Mouse (Mus musculus): Measurements from ENCODE around the gene Rif1. TPM values are rescaled to one million over a fixed set of nuclear protein-coding genes. Genes with fewer than 3 reads are reported as not detected.

Rif1 gene
- 10 to 100 TPM; 11.1 to 11.8 TPM for total RNA-seq (2021)
- long read RNA-seq, experiment 1, partial matches to known transcripts, result 1 of 6 reads
- long read RNA-seq, experiment 1, other reads (novel, unspliced or antisense), result 4 of 6 reads
- long read RNA-seq, experiment 2, partial matches to known transcripts, result 2 of 8 reads
- long read RNA-seq, experiment 2, other reads (novel, unspliced or antisense), result 6 of 8 reads

DNA sequence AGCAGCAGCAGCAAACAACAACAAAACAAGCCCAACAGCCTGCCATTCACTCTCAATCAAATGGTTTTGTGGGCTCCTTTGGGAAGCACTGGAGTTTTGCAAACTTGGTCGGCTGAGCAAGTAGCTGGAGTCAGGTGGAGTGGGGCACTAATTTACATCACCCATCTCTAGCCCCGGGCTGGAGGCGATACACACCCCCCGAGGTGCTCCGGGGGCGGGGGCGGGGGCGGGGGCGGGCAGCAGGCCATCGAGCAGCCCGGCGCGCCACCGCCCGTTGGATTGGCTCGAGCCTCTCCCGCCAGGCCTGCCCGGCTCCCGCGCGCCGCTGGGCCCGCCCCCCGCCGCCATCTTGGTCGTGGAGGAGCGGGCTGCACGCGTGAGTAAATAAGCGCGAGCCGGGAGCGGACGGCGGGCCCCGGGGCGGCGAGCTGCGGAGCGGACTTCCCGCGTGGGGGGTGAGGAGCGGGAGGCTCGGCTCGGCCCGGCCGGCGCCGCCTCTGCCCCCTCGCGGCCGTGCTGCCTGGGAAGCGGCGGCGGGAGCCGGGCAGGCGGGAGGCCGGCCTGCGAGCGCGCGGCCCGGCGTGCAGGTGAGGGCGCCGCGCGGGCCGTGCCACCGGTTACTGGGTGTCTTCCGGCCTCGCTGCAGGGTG is at the start of gene Rif1:
TSS of gene Rif1 (plus strand) at position 342 of the 650 bp plus-strand sequence.
- DNase-seq (ENCODE audit: low spot score), result peak; percentile 79

DNA sequence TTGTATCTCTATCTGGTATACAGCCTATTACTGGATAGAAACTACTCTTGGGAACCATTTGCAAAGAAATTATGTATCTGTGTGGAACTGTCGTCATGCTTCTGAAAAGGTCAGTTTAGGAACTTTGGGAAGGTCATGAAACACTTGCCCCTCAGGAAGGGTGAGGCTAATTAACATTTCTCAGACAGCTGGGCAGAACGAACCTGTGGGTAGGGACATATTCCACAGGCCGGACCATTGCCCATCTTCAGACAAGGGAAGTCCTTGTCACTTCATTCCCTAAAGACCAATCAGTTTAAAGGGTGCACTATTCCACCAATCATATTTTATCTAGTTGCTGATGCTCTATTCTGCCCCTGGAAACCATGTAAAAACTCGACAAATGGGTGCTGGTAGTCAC is 45.6 kb upstream of the Rif1 start:
- DNase-seq (ENCODE audit: low spot score), result no peak

DNA sequence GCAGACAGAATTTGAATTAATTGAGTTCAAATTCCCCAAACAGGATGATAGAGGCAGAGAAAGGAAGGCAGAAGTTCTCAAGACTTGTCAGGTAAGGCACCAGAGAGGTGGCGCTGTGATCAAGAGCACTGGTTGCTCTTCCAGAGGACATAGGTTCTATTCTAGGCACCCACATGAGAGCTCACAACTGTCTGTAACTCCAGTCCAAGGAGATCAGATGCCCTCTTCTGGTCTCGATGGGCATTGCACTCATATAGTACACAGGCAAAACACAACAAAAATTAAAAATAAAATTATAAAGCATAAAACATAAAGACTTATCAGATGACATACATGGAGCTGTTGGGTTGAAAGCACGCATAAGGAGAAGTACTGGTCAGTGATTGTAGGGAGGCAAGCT is 43.2 kb upstream of the Rif1 start:
- no peak for DNase-seq (ENCODE audit: low spot score)

DNA sequence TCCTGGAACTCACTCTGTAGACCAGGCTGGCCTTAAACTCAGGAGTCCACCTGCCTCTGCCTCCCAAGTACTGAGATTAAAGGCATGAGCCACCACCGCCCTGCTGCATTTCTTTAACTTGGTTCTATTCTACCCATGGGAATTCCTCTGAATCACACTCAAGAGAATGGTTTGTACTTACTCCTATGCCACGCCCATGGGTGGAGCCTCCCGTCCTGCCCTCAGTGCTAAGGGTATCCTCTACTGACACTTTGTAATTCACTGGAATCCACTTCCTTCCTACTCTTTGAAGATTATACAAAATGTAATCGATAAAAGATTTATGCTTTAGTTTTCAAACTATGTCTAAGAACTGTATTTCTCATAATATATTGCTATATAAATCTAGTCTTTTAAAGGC is 41.1 kb upstream of the Rif1 start:
- DNase-seq (ENCODE audit: low spot score), result no peak

DNA sequence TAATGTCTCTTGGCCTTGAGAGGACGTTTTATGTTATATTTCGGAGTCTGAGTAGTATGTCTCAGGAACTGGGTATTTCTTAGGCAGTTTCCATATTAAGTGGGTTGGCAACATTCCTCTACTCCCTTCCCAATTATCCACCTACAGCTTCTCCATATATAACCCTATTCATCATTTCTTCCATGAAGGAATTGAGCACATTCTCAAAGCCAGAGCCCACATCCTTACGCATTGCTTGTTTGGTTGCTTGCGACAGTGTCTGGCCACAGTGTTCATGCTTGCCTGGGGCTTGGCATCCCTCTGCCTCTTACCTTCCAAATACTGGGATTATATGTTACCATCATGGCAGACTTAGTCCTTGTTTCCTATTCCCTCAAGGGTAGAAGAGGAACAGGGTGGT is 38.0 kb upstream of the Rif1 start:
- no peak for DNase-seq (ENCODE audit: low spot score)

DNA sequence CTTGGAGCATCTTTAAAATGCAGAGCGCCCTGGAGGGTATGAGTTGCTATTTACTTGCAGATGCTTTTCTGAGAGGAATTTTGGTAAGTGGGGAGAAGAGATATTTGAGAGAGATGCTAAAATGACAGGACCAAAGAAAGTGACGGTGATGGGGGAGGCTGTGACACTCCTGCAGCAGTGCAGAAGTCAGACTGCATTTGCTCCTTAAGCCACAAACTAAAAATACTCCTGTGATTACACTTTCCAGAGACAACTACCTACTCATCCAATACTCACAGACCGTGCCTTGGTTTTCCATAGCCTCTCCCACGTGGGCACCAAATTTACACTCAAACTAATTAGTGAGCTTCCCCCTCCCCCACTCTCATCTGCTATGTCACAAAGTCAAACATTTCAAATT is 37.5 kb upstream of the Rif1 start:
- DNase-seq (ENCODE audit: low spot score), result no peak

DNA sequence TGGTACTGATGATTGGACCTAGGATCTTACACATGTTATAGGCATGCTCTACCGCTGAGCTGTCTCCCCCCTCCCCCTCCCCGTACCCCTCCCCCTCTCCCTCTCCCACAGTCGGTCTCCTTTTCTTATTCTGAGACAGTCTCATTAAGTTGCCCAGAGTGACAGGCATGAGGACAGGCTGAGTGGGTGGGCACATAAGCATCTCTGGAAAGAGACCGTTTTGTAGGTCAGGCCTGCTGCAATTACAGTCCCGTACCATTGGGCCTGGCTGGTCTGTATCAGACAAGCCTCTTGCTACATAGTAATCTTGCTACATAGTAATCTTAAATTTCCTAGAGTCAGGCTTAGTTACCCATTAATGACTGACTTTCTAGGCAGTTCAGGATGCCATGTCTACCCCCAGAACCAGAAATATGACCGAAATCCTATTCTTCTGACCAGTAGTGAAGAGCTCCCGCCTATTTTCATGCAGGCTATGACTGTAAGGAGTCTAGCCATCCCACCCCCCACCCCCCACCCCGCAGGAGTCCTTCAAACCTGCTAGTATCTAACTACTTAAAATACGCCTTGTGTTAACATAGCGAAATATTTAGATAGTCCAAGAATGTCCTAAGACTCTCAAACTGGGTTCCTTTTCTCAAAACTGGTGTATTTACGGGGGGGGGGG is 35.6 kb upstream of the Rif1 start:
- DNase-seq (ENCODE audit: low spot score), result no peak

DNA sequence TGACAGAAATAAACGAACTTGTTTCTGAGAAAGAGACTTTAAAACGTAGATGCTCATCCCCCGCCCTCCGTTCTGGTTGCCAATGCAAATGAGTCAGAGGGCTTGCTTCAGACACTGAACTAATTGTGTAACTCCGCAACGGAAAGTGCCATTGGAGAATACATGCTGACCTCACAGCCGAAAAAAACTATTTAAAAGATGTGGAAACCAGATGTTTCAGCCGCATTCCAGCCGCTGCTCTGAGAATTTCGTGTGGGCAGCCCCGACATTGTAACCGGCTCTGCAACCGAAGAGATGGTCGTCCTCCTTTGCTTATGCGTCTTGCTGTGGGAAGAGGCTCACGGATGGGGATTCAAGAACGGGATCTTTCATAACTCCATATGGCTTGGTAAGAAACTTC is 34.8 kb upstream of the Rif1 start, which contains the start of gene Tnfaip6:
TSS of gene Tnfaip6 (plus strand) at position 128 of the 400 bp plus-strand sequence.
- peak; percentile 79 for DNase-seq (ENCODE audit: low spot score)

DNA sequence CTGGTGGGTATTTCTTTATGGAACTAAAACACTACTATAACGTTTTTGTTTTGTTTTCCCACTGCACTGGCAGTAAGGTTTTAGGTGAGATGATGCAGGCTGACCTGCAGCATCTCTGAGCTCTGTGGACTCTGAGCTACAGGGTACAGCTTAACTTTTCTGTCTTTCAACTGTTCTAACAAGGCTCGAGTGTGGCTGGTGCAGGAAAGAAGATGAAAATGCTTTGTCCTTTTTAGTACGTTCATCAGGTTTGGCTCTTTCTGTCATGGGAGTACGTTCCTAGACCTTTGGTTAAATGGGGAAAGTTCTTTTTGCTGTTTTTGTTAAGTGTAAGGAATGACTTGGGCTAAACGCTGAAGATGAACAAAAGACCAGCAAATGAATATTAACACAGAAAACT is 34.1 kb upstream of the Rif1 start:
- no peak for DNase-seq (ENCODE audit: low spot score)

DNA sequence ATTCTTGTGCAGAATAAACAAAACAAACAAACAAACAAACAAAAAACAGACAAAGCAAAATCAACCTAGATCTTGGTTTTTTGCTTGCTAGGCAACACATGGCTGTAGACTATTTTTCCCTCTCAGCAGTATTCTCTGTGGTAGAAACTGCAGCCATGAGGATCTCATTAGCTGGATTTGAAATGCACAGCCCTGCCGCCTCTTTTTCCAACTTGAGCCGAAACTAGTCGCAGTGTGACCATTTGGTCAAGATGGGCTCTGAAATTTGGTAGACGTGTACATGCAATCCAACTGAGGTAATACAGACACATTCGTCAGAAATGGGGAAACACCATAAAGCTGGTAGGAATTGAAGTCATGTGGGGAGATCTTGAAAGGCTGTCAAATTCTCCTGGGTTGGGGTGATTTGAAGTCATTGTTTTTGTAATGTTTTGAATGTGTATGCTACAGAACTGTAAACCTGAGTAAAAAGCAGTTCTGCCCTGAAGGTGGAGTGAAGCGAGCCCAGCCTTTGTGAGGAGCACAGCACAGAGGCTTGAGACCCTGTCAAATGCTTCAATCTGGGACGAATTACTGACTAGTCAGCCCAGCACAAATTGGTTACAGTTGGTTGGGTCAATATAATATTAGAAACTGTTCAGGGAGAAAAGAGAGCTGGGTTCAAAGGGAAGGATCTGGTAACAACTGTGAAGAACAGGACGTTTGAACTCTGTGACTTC is 33.4 kb upstream of the Rif1 start:
- DNase-seq (ENCODE audit: low spot score), result no peak

DNA sequence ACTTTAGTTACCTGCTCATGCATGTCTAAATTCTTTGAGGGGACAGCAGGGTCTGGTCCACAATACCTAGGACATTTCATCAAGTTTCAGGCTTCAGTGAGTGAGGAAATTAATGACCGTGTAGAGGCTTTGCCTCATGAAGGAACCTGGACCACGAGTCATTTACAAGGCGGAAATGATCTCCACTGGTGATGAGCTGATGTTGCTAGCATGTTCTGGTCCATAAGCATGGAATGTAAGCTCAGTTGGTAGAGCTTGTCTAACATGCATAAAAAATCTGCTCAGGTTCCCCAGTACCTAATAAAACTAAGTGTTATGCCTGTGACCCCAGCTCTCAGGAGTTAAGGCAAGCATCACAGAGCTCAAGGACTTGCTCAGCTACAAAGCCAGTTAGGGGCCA is 30.5 kb upstream of the Rif1 start:
- no peak for DNase-seq (ENCODE audit: low spot score)

DNA sequence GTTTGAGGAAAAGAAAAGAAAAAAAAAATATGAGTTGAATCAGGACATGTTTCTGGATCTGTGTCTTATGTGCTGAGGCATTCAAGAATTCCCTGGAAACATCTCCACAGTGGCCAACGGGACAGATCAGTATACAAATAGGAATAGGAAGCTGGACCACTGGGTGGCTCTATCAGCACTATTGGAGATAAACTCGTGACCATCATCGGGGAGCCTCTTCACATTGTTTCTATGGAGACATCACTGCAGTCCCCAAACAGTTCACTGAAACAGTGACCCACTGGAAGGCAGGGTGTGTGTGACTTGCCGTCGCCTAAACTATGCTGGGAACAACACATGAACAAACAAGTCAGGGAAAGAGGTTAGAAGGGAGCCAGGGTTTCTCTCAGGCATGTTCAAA is 29.9 kb upstream of the Rif1 start:
- DNase-seq (ENCODE audit: low spot score), result no peak

DNA sequence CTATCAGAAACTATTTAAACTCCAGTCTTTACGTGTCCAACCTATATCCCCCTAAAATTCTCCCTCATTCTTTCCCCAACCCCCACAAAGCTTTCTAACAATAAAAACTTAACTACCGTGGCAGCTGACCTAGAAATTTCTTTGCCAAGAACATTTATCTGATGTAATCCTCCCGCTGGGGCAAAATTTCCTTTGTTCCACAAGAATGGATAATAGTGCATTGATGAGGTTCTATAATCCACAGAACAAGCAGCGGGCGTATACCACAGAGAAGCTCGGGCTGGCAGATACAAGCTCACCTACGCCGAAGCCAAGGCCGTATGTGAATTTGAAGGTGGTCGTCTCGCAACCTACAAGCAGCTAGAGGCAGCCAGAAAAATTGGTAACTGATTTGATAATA is 29.1 kb upstream of the Rif1 start:
- peak; percentile 9 for DNase-seq (ENCODE audit: low spot score)

DNA sequence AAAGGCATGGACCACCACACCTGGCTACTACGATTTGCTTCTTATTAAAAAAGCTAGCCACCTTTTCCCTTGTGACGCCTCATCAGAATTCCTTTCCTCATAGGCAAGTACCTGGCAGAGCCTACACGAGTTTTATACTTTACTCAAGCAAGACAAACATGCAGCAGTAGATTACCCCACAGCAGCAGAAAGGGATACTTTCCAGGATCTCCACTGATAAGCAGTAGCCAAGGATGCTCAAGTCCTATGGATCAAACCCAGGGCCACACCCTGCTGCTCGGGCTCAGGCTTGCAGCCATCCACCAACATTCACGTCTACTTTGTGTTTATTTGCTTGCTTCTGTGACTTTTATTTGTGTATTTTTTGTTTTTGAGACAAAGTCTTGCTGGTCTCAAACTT is 26.6 kb upstream of the Rif1 start:
- DNase-seq (ENCODE audit: low spot score), result no peak

DNA sequence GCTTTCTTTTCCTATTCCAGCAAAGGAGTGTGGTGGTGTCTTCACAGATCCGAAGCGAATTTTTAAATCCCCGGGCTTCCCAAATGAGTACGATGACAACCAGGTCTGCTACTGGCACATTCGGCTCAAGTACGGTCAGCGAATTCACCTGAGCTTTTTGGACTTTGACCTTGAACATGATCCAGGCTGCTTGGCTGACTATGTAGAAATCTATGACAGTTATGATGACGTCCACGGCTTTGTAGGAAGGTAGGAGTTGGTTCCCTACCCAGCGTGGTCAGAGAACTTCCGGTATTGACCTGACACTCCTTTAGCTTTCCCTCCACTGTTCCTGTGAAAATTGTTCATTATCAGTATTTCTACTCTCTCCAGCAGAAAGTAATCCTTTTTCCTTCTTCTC is 21.8 kb upstream of the Rif1 start:
- no peak for DNase-seq (ENCODE audit: low spot score)

DNA sequence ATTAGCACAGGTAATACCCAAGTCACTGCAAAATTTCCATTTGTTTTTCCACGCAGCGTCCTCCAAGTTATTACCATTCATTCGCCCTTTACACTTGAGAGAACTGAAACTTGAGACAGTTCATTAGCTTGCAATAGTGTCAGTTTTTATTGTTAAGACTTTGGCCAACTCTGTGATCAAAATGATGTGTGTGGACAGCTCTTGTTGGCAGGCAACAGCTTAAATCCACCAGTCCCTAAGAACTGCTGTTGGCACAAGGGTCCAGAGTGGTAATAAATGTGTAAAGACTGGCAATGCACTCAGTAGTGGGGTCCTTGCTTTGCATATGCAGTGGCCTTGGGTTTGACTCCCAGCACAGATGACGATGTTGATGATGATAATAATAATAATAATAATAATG is 20.3 kb upstream of the Rif1 start:
- no peak for DNase-seq (ENCODE audit: low spot score)

DNA sequence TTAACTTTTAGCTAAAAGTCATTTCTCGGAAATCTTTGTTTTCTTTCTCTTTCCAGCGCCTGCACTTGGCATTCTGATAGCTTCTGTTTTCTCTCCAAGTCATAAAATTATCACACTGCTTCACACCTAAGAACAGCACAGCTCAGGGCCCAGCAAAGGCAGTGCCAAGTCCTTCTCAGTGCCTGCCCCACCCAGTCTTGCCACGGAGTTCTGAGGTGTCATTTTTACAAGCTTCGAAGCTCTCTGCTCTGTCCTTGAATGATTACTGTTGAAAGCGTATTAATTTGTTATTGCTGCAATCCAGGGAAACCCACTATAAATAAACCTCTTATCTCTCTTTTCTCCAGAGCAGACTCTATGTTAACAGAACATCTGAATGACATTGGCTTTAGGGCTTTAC is 19.1 kb upstream of the Rif1 start:
- DNase-seq (ENCODE audit: low spot score), result no peak

DNA sequence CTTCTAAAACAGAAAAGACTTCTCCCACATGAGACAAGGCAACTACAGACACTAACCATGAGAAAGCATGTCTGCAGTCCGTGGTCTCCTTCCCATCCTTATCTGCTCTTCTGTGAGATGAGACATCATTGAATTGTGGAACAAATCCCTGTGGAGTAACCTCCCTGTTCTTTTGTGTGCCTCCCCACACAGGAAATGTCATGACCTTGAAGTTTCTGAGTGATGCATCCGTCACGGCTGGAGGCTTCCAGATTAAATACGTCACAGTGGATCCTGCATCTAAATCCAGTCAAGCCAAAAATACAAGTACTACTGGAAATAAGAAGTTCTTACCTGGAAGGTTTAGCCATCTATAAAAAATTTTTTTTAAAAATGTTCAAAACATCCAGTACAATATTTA is 17.0 kb upstream of the Rif1 start:
- no peak for DNase-seq (ENCODE audit: low spot score)

DNA sequence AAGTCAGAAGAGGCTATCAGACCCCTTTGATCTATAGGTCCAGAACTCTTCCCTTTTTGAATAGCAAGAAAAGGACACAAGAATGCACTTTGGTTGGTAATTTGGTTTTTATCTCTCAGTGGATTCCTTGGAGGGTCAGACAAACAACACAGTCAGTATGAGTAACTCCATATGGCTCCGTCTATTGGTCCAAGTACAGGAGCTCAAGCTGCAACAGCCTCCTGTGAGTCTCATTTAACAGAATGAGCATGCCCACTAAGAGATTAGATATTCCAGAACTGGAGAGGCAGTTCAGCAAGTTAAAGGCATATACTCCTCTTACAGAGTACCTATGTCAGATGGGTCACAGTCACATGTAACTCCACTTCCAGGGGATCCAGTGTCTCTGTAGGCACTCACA is 15.5 kb upstream of the Rif1 start:
- no peak for DNase-seq (ENCODE audit: low spot score)

DNA sequence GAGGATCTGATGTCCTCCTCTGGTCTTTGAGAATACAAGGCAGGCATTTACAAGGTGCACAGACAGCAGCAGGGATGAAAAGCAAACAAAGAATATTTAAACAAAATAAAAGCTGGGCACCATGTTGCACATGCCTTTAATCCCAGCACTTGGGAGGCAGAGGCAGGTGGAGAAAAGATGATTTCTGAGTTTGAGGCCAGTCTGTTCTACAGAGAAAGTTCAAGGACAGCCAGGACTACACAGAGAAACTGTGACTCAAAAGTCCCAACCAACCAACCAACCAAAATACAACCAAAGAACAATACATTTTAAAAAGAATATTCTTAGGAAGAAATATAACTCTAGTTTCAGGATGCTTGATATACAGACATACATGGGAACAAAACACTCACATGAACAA is 15.0 kb upstream of the Rif1 start:
- no peak for DNase-seq (ENCODE audit: low spot score)

DNA sequence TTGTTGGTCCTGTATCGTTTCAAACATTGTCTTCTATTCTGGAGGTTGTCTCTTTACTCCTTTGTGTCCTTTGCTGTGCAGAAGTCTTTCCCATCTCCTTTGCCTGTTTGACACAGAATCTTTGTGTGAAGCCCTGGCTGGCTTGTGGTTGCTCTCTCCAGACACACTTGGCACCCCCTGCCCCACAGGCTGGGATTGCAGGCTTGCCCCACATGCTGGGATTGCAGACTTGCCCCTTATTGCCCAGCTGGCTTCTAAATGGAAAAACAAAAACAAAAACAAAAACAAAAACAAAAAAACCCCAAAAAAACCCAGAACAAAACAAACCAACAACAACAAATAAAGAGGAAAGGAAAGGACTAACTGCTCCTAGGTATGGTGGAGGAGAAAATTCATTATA is 4.0 kb upstream of the Rif1 start:
- no peak for DNase-seq (ENCODE audit: low spot score)

DNA sequence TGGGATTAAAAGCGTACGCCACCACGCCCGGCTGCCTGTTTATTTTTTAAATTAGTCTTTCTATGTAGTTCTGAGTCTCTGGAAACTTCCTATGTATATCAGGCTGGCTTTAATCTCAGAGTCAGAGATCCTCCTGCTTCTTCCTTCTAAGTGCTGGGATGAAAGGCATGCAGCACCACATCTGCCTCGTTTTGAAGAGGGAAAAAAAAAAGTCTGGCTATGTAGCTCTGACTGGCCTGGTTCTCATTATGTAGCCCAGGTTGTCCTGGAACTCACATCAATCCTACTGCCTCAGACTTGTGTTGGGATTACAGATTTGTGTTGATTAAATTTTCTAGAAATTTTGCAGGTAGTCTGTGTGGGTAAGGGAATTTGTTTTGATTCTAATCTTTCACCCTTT is 1.8 kb upstream of the Rif1 start:
- DNase-seq (ENCODE audit: low spot score), result no peak

Data from gastrocnemius, adult 18-20 months (tissue).